Mouse (Mus musculus) hindbrain, embryonic 11.5 days (tissue): Measurements from ENCODE around the gene Usf3. TPM values are rescaled to one million over a fixed set of nuclear protein-coding genes. Genes with fewer than 3 reads are reported as not detected.

Experiments used
- ATAC-seq: fragments of 200-750 bp; cut with Nextera tagmentation; 2 replicates; pipeline ENCODE4 v1.8.0; 2017; ENCODE audit warnings: mild to moderate bottlenecking, moderate TSS enrichment, moderate library complexity; ENCODE audit not compliant: low FRiP score
- DNase-seq: peaks from one replicate; pipeline ENCODE4 v3.0.0-alpha.2; 2015; ENCODE audit warnings: low spot score
- H3K27ac ChIP-seq: fragments of 300-500 bp; sonication (generic); 2 replicates; pipeline ENCODE4 v1.5.1; 2014; ENCODE audit warnings: mild to moderate bottlenecking, low read depth, low read length
- H3K27me3 ChIP-seq: fragments of 300-500 bp; sonication (generic); 2 replicates; pipeline ENCODE4 v1.6.1; 2014; ENCODE audit warnings: mild to moderate bottlenecking, low read length, moderate library complexity, mixed read lengths; ENCODE audit not compliant: control insufficient read depth, insufficient read depth
- H3K36me3 ChIP-seq: fragments of 300-500 bp; sonication (generic); 2 replicates; pipeline ENCODE4 v1.6.1; 2014; ENCODE audit warnings: mild to moderate bottlenecking, low read length, moderate library complexity, mixed read lengths; ENCODE audit not compliant: control insufficient read depth, insufficient read depth
- H3K4me1 ChIP-seq: fragments of 300-500 bp; sonication (generic); replicated peaks from 2 replicates; pipeline ENCODE4 v1.6.1; 2014; ENCODE audit warnings: low read length, mixed read lengths; ENCODE audit not compliant: control insufficient read depth, insufficient read depth
- H3K4me2 ChIP-seq: fragments of 300-500 bp; sonication (generic); replicated peaks from 2 replicates; pipeline ENCODE4 v1.6.1; 2014; ENCODE audit warnings: mild to moderate bottlenecking, low read depth, low read length
- H3K4me3 ChIP-seq: fragments of 300-500 bp; sonication (generic); 2 replicates; pipeline ENCODE4 v1.5.1; 2014; ENCODE audit warnings: low read depth, low read length
- H3K9ac ChIP-seq: fragments of 300-500 bp; sonication (generic); 2 replicates; pipeline ENCODE4 v1.6.1; 2014; ENCODE audit warnings: low read depth, low read length
- H3K9me3 ChIP-seq: fragments of 300-500 bp; sonication (generic); 2 replicates; pipeline ENCODE4 v1.6.1; 2016; ENCODE audit warnings: low read length; ENCODE audit not compliant: control insufficient read depth
- WGBS: fragments of 180-500 bp; shearing (Covaris S2); extraction: QIAGEN DNeasy Blood & Tissue Kit; methylation state at CpG from one replicate; pipeline ENCODE4 v1.1.7; 2014; 5-methylcytosine and 5-hydroxymethylcytosine counted together
- polyA plus RNA-seq: library from polyadenylated mRNA; unstranded; fragments of >200 nt; fragmentation: Nextera tagmentation; extraction: Ambion mirVana; gene quantifications from 2 replicates; pipeline ENCODE4 v1.2.1, GENCODE M21; 2014

The Usf3 gene
- polyA plus RNA-seq, 1 experiment from 2014 or later = 6.6 TPM

- Histone ChIP-seq H3K27ac (no peak overlapping the region), H3K4me3 (no peak overlapping the region), H3K4me1 (no peaks in the 10 kb centered on the region), H3K27me3 (no peaks in the 10 kb centered on the region), H3K36me3 (no peaks in the 10 kb centered on the region), H3K4me2 (no peak overlapping the region), H3K9me3 (no peaks in the 10 kb centered on the region), H3K9ac (no peak overlapping the region)
- no peak for ATAC-seq
- no peak for DNase-seq
- 87% methylated on average over 10 of the region's 10 CpGs for WGBS
Measured at GRCm38 (mm10) chr16:44210156-44211053, 37.4 kb downstream of the Usf3 start.

GRCm38 (mm10) chr16:44211054-44211414 lies 38.0 kb downstream of the Usf3 start:
- no peak for ATAC-seq
- WGBS = 93% methylated on average over 1 of the region's 1 CpGs
- H3K36me3 ChIP-seq = no peaks in the 10 kb centered on the region

GRCm38 (mm10) chr16:44212703-44213102 lies 39.7 kb downstream of the Usf3 start:
- H3K36me3 ChIP-seq = no peaks in the 10 kb centered on the region
- no peak overlapping the region for H3K4me3 ChIP-seq
- H3K27me3 ChIP-seq = no peaks in the 10 kb centered on the region
- ATAC-seq = no peak
- no peak overlapping the region for H3K4me2 ChIP-seq
- H3K9ac ChIP-seq = no peak overlapping the region
- WGBS = 95% methylated on average over 7 of the region's 7 CpGs
- no peak for DNase-seq
- H3K27ac ChIP-seq = no peak overlapping the region
- H3K9me3 ChIP-seq = no peaks in the 10 kb centered on the region
- H3K4me1 ChIP-seq = no peaks in the 10 kb centered on the region

More at GRCm38 (mm10) chr16:44211054-44211414, 38.0 kb downstream of the Usf3 start:
- H3K4me2 ChIP-seq = no peak overlapping the region
- no peaks in the 10 kb centered on the region for H3K4me1 ChIP-seq
- H3K27me3 ChIP-seq = no peaks in the 10 kb centered on the region
- H3K4me3 ChIP-seq = no peak overlapping the region
- no peak overlapping the region for H3K9ac ChIP-seq
- H3K9me3 ChIP-seq = no peaks in the 10 kb centered on the region
- H3K27ac ChIP-seq = no peak overlapping the region
- no peak for DNase-seq

- ATAC-seq (no peak), DNase-seq (no peak)
- H3K27me3 ChIP-seq = no peaks in the 10 kb centered on the region
- H3K36me3 ChIP-seq = no peaks in the 10 kb centered on the region; the same call in 1 of the 2 replicates
- no peaks in the 10 kb centered on the region for H3K4me1 ChIP-seq
- H3K4me3 ChIP-seq = no peak overlapping the region
- no peak overlapping the region for H3K27ac ChIP-seq
- no peak overlapping the region for H3K9ac ChIP-seq
- H3K9me3 ChIP-seq = no peaks in the 10 kb centered on the region
- 94% methylated on average over 9 of the region's 9 CpGs for WGBS
- H3K4me2 ChIP-seq = no peak overlapping the region
Measured at GRCm38 (mm10) chr16:44215513-44215912, 42.5 kb downstream of the Usf3 start.

- ATAC-seq (no peak), DNase-seq (no peak)
- Histone ChIP-seq H3K9me3 (no peaks in the 10 kb centered on the region), H3K27ac (no peak overlapping the region), H3K9ac (no peak overlapping the region), H3K4me2 (no peak overlapping the region), H3K4me3 (no peak overlapping the region), H3K27me3 (no peaks in the 10 kb centered on the region), H3K4me1 (no peaks in the 10 kb centered on the region), H3K36me3 (peaks cover 3% of the 10 kb centered on the region; the same call in 1 of the 2 replicates)
- WGBS = 93% methylated on average over 7 of the region's 7 CpGs
Measured at GRCm38 (mm10) chr16:44216417-44216816, 43.4 kb downstream of the Usf3 start.

GRCm38 (mm10) chr16:44221463-44221862 lies 48.4 kb downstream of the Usf3 start:
- H3K36me3 ChIP-seq = peaks cover 5% of the 10 kb centered on the region; the same call in 1 of the 2 replicates
- no peak overlapping the region for H3K9ac ChIP-seq
- no peaks in the 10 kb centered on the region for H3K4me1 ChIP-seq
- ATAC-seq (no peak), DNase-seq (no peak)
- no peaks in the 10 kb centered on the region for H3K9me3 ChIP-seq
- H3K4me3 ChIP-seq = no peak overlapping the region
- no peak overlapping the region for H3K27ac ChIP-seq
- 85% methylated on average over 6 of the region's 6 CpGs for WGBS
- no peaks in the 10 kb centered on the region for H3K27me3 ChIP-seq
- no peak overlapping the region for H3K4me2 ChIP-seq

GRCm38 (mm10) chr16:44226706-44227291 lies 53.8 kb downstream of the Usf3 start:
- 92% methylated on average over 13 of the region's 13 CpGs for WGBS

GRCm38 (mm10) chr16:44233019-44233418 lies 60.0 kb downstream of the Usf3 start:
- Histone ChIP-seq H3K27me3 (no peaks in the 10 kb centered on the region), H3K9ac (no peak overlapping the region), H3K4me1 (no peaks in the 10 kb centered on the region), H3K9me3 (no peaks in the 10 kb centered on the region), H3K4me3 (no peak overlapping the region), H3K27ac (no peak overlapping the region), H3K4me2 (no peak overlapping the region), H3K36me3 (no peaks in the 10 kb centered on the region)
- DNase-seq (no peak), ATAC-seq (no peak)
- 88% methylated on average over 7 of the region's 7 CpGs for WGBS

More at GRCm38 (mm10) chr16:44226706-44227291, 53.8 kb downstream of the Usf3 start:
- ATAC-seq (no peak), DNase-seq (no peak)
- H3K27ac ChIP-seq = no peak overlapping the region
- no peak overlapping the region for H3K4me2 ChIP-seq
- H3K9ac ChIP-seq = no peak overlapping the region
- no peak overlapping the region for H3K4me3 ChIP-seq
- H3K27me3 ChIP-seq = no peaks in the 10 kb centered on the region
- H3K9me3 ChIP-seq = no peaks in the 10 kb centered on the region
- no peaks in the 10 kb centered on the region for H3K4me1 ChIP-seq
- H3K36me3 ChIP-seq = 0 out of 2 replicates have a peak, but pooled peaks cover under 1% of the 10 kb centered on the region

GRCm38 (mm10) chr16:44237836-44238235 lies 64.8 kb downstream of the Usf3 start:
- WGBS = 78% methylated on average over 3 of the region's 3 CpGs
- DNase-seq = no peak

More at GRCm38 (mm10) chr16:44237836-44238235, 64.8 kb downstream of the Usf3 start:
- no peak for ATAC-seq
- H3K27ac ChIP-seq = no peak overlapping the region
- H3K36me3 ChIP-seq = no peaks in the 10 kb centered on the region
- no peak overlapping the region for H3K9ac ChIP-seq
- H3K4me3 ChIP-seq = no peak overlapping the region
- no peaks in the 10 kb centered on the region for H3K27me3 ChIP-seq
- no peaks in the 10 kb centered on the region for H3K9me3 ChIP-seq
- H3K4me2 ChIP-seq = no peak overlapping the region
- H3K4me1 ChIP-seq = no peaks in the 10 kb centered on the region
